Mouse (Mus musculus) urinary bladder, postnatal 10 days (tissue): ENCODE results near the gene Mbd4.

Experiments
- DNase-seq: peaks from one replicate; pipeline ENCODE4 v3.0.0; 2022; ENCODE audit warnings: low spot score

Mbd4 gene

GRCm38 (mm10) chr6:115808488-115809231, 44.5 kb downstream of the Mbd4 start, which contains the start of gene Rpl32:
Gene Rpl32 (minus strand): TSS chr6:115808747.
- DNase-seq = peak; percentile 54

- no peak for DNase-seq
Measured at GRCm38 (mm10) chr6:115808196-115808487, 45.0 kb downstream of the Mbd4 start.

GRCm38 (mm10) chr6:115807464-115808195, 45.5 kb downstream of the Mbd4 start:
- DNase-seq = no peak

GRCm38 (mm10) chr6:115804432-115805192, 48.6 kb downstream of the Mbd4 start:
- no peak for DNase-seq

GRCm38 (mm10) chr6:115803541-115804382, 49.4 kb downstream of the Mbd4 start:
- no peak for DNase-seq

GRCm38 (mm10) chr6:115801811-115802210, 51.4 kb downstream of the Mbd4 start:
- DNase-seq = no peak

GRCm38 (mm10) chr6:115792691-115793215, 60.4 kb downstream of the Mbd4 start:
- DNase-seq = no peak

GRCm38 (mm10) chr6:115791842-115792686, 61.1 kb downstream of the Mbd4 start:
- DNase-seq = no peak

- DNase-seq = no peak
Measured at GRCm38 (mm10) chr6:115791016-115791415, 62.2 kb downstream of the Mbd4 start.
